Mouse (Mus musculus) gastrocnemius, adult 18-20 months (tissue): ENCODE results near the gene Plxna1. TPM values are rescaled to one million over a fixed set of nuclear protein-coding genes. Genes with fewer than 3 reads are reported as not detected.

ENCODE experiments used
- DNase-seq: peaks from one replicate; pipeline ENCODE4 v3.0.0; 2021; ENCODE audit warnings: low spot score
- total RNA-seq, 2 experiments: library from RNA; stranded (reverse); gene quantifications; 2 replicates each; pipeline ENCODE4 v1.2.3; 2021

The Plxna1 gene
- total RNA-seq, 2 experiments from 2014 or later: 12.2 to 12.4 TPM

GRCm38 (mm10) chr6:89361418-89362280 is 771 bp downstream of the Plxna1 start:
- DNase-seq: no peak

GRCm38 (mm10) chr6:89360709-89361417 is 1.6 kb downstream of the Plxna1 start:
- no peak for DNase-seq

GRCm38 (mm10) chr6:89359771-89360708 is 2.4 kb downstream of the Plxna1 start:
- DNase-seq: no peak

GRCm38 (mm10) chr6:89359192-89359591 is 3.2 kb downstream of the Plxna1 start:
- no peak for DNase-seq

- DNase-seq: no peak
These were observed 6.8 kb downstream of the Plxna1 start for GRCm38 (mm10) chr6:89355661-89356060.

GRCm38 (mm10) chr6:89354726-89355125 is 7.7 kb downstream of the Plxna1 start:
- DNase-seq: no peak

GRCm38 (mm10) chr6:89354076-89354475 is 8.3 kb downstream of the Plxna1 start:
- DNase-seq: no peak

- DNase-seq: no peak
These were observed 9.3 kb downstream of the Plxna1 start for GRCm38 (mm10) chr6:89353101-89353500.

- peak; percentile 52 for DNase-seq
These were observed 10.8 kb downstream of the Plxna1 start for GRCm38 (mm10) chr6:89351441-89352137.

- no peak for DNase-seq
These were observed 11.9 kb downstream of the Plxna1 start for GRCm38 (mm10) chr6:89350520-89350919.

GRCm38 (mm10) chr6:89350037-89350515 is 12.3 kb downstream of the Plxna1 start:
- DNase-seq: no peak

GRCm38 (mm10) chr6:89348363-89348762 is 14.1 kb downstream of the Plxna1 start:
- peak; percentile 51 for DNase-seq

GRCm38 (mm10) chr6:89347792-89348191 is 14.6 kb downstream of the Plxna1 start:
- DNase-seq: no peak

- no peak for DNase-seq
These were observed 16.6 kb downstream of the Plxna1 start for GRCm38 (mm10) chr6:89345855-89346254.

GRCm38 (mm10) chr6:89345486-89345785 is 17.0 kb downstream of the Plxna1 start:
- no peak for DNase-seq

- DNase-seq: peak; percentile 83
These were observed 17.6 kb downstream of the Plxna1 start for GRCm38 (mm10) chr6:89344613-89345485.

- no peak for DNase-seq
These were observed 20.4 kb downstream of the Plxna1 start for GRCm38 (mm10) chr6:89341981-89342380.

GRCm38 (mm10) chr6:89339447-89339846 is 23.0 kb downstream of the Plxna1 start:
- peak; percentile 34 for DNase-seq

GRCm38 (mm10) chr6:89338733-89339132 is 23.7 kb downstream of the Plxna1 start:
- DNase-seq: no peak

- peak; percentile 40 for DNase-seq
These were observed 24.8 kb downstream of the Plxna1 start for GRCm38 (mm10) chr6:89337574-89337973.
